Mouse (Mus musculus): ENCODE data around the gene Lsmem1. TPM values are rescaled to one million over a fixed set of nuclear protein-coding genes. Genes with fewer than 3 reads are reported as not detected.

The Lsmem1 gene
- 1 to 10 TPM in 1 of 2 experiments, under 1 TPM in 1; 0.82 to 1.0 TPM for total RNA-seq (2021)
- long read RNA-seq, result 0 reads

GRCm38 (mm10) chr12:40199302-40199701, at the start of gene Lsmem1:
TSS of gene Lsmem1 (minus strand) at chr12:40199490.
- peak in 1 of 2 experiments; percentile 41 for DNase-seq (ENCODE audit: low spot score in 2 of 2)

- no peak for DNase-seq (ENCODE audit: low spot score in 2 of 2)
Observed at GRCm38 (mm10) chr12:40248454-40249180, 49.3 kb upstream of the Lsmem1 start, which contains the start of gene Ifrd1. TSS of gene Ifrd1 (minus strand) at chr12:40248504.

DNA sequence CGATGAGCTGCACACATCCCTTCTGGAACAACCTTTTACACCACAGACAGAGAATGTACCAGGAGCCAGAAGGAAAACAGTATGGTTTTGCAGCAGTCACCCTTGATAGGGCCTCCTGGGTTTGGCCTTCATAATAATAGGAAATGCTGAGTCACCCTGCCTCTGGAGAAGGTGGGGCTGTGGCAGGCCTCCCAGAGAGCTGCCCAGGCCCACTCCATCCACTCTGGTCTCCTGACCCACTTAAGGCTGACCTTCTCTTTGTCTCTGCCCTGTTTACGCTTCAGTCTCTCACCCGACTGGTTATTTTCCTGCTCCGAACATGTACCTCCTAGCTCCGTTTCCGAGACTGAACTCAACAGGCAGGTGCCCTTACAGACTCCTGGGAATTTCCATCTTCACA, 48.7 kb upstream of the Lsmem1 start:
- DNase-seq (ENCODE audit: low spot score in 2 of 2), result no peak

- no peak for DNase-seq (ENCODE audit: low spot score in 2 of 2)
Observed at GRCm38 (mm10) chr12:40247384-40247783, 48.1 kb upstream of the Lsmem1 start.

DNA sequence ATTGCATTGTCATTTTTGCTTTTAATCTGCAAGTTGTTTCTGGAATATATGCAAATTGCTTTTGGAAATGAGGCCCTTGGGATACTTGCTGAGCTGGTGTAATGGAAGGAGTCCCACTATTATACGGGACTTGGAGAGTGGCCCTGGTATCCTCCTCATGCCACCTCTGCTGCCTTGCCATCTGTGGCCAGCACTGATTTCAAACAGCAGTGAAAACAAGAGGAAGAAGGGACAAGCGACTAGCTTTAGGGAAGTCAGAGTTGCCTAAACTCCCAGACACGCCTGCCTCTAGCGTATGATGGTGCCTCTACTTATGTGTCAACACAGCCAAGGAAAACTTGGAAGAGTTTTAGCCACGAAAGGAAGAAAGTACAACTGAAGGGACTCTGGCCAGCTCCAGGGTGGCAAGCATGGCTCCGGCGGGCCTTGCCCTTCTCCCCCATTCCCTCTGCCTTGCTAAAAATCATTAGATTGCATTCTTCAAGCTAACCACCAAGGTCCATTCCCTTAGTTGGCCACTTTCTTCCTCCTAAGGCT, 46.2 kb upstream of the Lsmem1 start:
- DNase-seq (ENCODE audit: low spot score in 2 of 2), result no peak

DNA sequence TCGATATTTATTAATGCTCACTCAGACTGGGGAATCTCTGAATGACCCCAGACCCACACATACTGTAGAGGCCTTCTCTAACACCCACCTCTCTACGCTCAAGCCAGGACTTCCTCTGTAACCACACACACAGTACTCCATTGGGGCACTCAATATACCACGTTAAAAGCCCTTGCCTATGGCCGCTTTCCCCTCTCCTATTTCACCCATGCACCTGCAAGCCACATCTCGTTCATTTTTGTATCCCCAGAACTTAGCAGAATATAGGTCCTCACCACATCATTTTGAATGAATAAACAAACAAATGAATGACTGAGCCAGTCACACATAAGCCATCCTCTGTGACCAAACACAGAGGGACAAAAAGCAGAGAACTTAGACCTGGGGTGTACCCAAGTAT, 45.6 kb upstream of the Lsmem1 start:
- no peak for DNase-seq (ENCODE audit: low spot score in 2 of 2)

DNA sequence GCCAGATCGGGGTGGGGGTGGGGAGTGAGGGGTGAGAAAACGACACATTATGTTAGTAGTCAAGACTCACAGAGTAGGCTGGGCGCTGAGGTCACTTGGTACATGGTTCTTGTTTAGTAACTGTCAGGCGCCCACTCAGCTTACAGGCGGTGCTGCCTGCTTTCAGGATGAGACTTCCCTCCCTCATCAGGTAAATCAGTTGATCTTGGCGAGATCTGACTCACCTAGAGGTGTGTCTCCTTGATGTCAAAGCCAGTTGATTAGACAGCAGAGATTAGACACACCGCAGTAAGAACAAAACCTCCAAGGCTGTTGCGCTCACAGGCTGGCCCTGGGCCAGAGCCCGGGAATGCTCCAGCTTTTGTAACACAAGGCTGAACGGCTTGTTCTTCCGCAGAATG, 44.5 kb upstream of the Lsmem1 start:
- DNase-seq (ENCODE audit: low spot score in 2 of 2), result peak; percentile 39 to 78

DNA sequence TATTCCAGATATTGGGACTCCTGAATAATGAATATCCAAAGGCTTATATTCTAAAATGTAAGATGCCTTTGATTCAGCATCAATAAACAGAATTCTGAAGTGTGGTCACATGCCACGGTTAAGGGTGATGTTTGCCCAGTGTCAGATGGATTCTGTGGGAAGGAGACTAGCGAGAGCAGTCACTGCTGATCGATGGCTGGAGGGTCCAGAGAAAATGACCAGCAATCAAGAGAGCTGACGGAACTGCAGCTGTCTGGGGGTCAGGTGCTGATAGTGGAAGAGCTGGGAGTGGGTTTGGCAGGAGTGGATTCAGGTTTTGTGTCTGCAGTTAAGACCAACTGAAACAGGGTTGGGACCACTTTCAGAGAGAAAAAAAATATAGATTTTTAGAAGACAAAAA, 44.0 kb upstream of the Lsmem1 start:
- DNase-seq (ENCODE audit: low spot score in 2 of 2), result no peak

DNA sequence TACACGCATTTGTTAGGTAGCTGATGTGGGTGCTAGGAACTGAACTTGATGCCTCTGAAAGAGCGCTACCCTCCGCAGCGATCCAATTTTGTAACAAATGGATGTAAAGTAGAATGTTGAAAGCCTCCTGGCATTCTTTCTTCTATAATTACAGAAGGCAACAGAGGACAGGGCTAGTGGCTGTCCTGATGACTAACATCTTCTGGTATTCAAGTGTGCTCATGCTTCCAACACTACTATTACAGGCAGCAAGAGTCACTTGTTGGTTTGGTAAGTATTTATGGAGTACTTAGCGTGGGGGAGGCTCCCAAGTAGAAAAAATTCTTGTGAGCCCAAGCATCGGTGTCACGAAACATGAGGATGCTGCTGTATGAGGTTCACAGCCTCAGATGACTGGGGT, 39.9 kb upstream of the Lsmem1 start:
- DNase-seq (ENCODE audit: low spot score in 2 of 2), result no peak

- DNase-seq (ENCODE audit: low spot score in 2 of 2), result no peak
Observed at GRCm38 (mm10) chr12:40232231-40232630, 32.9 kb upstream of the Lsmem1 start.

DNA sequence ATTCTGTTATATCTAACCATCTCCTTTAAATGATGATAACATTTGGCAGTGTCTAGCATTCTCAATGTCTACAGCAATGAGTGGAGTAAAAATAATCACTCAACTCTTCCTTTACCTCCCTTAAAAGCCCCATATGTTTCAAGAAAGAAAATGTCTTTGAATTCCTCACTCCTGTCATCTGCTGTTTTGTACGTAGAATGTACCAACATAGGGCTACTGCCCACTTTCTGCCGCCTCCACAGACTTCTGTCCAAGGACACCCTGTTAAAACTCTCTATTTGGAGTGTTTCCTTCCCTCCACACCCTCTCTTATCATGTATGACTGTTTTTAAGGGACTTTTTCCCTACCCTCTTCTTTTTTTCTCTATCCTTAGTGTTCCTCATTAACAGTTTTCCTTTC, 32.3 kb upstream of the Lsmem1 start:
- peak in 1 of 2 experiments; percentile 52 for DNase-seq (ENCODE audit: low spot score in 2 of 2)

DNA sequence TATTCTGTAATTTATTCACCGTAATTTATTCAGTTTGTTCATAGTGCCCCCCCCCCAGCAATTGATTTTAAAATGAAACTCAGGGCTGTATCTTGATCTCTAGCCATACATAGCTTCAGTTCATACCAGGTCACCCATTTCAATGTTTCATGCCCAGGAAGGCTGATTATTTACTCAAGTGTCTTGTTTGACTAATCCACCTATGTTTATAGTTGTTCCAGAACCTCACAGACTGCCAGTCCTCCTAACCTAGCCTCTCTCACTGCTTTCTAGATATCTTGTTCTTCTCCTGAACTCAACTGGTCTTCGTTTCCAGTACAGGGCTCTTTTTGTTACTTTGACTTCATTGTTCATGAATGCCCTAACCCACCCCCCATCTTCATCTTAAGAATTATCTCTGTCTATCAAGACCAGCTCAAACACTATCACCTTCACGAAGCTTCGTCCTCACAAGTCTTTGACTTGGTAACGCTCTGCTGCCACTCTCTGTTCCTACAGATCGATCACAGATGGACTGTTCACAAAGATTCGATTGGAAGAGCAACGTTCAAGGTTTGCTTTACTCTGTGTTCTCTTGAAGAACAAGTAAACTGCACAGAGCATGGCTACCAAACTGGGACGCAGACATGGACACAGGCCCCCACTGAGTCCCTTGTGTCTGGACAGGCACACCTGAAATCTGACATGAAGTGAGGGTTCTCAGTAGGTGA, 25.0 kb upstream of the Lsmem1 start:
- no peak for DNase-seq (ENCODE audit: low spot score in 2 of 2)

GRCm38 (mm10) chr12:40223676-40224075, 24.4 kb upstream of the Lsmem1 start:
- DNase-seq (ENCODE audit: low spot score in 2 of 2), result no peak

GRCm38 (mm10) chr12:40223082-40223619, 23.9 kb upstream of the Lsmem1 start:
- peak; percentile 99 to 100 for DNase-seq (ENCODE audit: low spot score in 2 of 2)

DNA sequence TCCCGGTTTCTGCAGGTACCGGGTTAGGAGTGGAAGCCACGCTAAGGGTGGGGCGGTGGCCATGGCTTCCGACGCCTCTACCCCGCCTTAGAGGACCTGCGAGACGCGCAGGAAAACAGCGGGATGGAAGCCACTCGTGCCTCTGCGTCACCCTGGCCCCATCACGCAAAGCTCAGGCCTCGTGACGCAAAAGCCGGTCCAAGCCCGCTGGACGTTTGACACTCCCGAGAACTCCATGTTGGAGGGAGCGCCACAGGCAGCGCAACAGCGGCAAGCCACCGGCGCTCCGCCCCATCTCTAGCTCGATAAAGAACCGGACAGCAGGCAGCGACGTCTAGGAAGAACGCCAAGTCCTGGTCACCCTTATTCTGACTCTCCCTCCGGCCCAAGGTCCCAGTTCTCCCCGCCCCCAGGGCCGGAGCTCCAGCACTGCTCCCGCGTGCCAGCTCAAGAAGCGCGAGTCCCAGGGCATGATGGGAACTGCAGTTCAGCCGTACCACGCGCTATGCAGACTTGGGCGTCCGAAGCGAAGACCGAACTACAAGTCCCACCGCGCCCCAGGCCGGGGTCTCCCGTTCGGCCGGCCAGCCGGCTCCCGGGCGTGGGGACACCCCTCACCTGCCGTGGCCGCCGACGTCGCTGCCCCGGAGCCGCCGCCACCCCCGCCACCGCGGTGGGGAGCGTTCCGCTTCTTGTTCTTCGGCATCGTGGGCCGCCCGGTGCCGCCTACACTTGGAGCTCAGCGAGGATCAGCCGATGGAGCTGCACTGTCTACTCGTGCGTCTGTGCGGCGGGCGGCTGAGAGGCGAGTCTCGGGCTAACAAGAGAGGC, 23.2 kb upstream of the Lsmem1 start:
- DNase-seq (ENCODE audit: low spot score in 2 of 2), result peak; percentile 93 to 97

- DNase-seq (ENCODE audit: low spot score in 2 of 2), result no peak
Observed at GRCm38 (mm10) chr12:40221611-40222010, 22.3 kb upstream of the Lsmem1 start.

DNA sequence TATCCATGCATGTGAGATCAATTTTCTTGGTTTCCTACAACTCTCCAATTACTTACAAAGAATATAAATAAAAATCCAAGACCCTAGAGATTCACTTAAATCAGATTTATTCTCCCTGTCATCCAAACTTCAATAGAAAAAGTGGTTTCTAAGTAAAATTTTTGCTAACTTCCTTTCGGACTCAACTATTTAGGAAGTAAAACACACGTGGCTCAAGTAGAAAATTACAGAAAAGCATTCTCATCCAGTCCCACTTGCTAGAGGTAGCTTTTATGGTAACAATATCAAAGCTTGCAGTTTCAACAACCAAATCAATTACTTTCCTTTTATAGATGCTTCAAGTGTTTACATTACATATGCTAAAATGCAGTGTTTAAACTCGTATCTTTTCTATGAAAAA, 21.6 kb upstream of the Lsmem1 start:
- no peak for DNase-seq (ENCODE audit: low spot score in 2 of 2)

DNA sequence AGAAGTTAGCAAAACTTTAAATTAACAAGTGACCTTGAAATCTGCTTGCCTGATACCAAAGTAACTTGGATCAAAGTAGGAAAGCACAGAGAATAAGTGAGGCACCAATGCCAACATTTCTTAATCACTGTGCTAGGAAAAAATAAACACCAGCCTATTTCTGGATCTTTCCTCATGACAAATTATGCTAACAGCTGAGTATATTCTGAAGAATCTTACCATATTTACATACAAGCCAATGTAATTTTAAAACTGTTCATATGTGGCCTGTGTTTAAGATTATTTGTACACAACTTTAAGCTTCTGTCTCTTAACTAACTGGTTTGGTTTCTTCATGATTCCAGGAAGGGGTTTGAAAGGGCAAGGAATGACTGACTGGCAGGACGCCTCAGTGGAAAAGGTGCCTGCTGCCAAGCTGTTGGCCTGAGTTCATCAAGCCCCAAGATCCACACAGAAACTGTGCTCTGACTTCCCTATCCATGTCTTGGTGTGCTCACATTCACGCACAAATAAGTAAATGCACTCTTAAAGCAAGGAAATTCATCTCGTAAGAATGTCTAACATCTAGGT, 20.8 kb upstream of the Lsmem1 start:
- peak in 1 of 2 experiments; percentile 37 for DNase-seq (ENCODE audit: low spot score in 2 of 2)

- DNase-seq (ENCODE audit: low spot score in 2 of 2), result no peak
Observed at GRCm38 (mm10) chr12:40218430-40218945, 19.2 kb upstream of the Lsmem1 start.

- DNase-seq (ENCODE audit: low spot score in 2 of 2), result no peak
Observed at GRCm38 (mm10) chr12:40217776-40218175, 18.5 kb upstream of the Lsmem1 start.
